ENCODE assay signal across 12 mouse cellular contexts in genomic region chr5:145030476-145030875, GRCm38 (mm10). TPM values are rescaled to one million over a fixed set of nuclear protein-coding genes. Genes with fewer than 3 reads are reported as not detected.
DNase-seq lines count a peak whose midpoint lies in the region; TF ChIP-seq lines count a peak whose summit lies in the region.
"Not testable (repeated sequence)": the region's sequence is repeated elsewhere in the genome, so short reads cannot be mapped to it uniquely, and the experiment has no call there.
"Had no signal": no experiment of that assay in that cellular context is flagged by ENCODE, and none has a peak within 500 bp of the region (broad histone marks: within the 10 kb centered on the region; RNA-seq: fewer than 3 reads in every experiment).

No protein-coding gene starts in this region.

- H3K27me3 ChIP-seq in testis, adult 2 months (ENCODE audit: control insufficient read depth, insufficient read depth, low read length), result not testable (repeated sequence)

- H3K27ac ChIP-seq in testis, adult 2 months (ENCODE audit: control insufficient read depth, insufficient read depth, low read depth, low read length), result not testable (repeated sequence)

- H3K4me1 ChIP-seq in testis, adult 2 months (ENCODE audit: control insufficient read depth, insufficient read depth, low read length), result not testable (repeated sequence)

- TF ChIP-seq CTCF in testis, adult 2 months (IDR thresholded peaks at IDR 0.05; ENCODE audit: control insufficient read depth, insufficient read depth, insufficient replicate concordance, low read depth, low read length), result not testable (repeated sequence)

- not testable (repeated sequence) for H3K36me3 ChIP-seq in testis, adult 2 months (ENCODE audit: control insufficient read depth, insufficient read depth, low read length)

- TF ChIP-seq POLR2A in testis, adult 2 months (IDR thresholded peaks at IDR 0.05; ENCODE audit: control insufficient read depth, low read depth, low read length), result not testable (repeated sequence)

- peak; percentile 61 for DNase-seq in 3T3-L1 (ENCODE audit: low read depth, low spot score)
- DNase-seq in NIH3T3 (ENCODE audit: low read depth), result peak; percentile 55
- DNase-seq in heart, adult 11 months, result peak; percentile 37

- H3K4me3 ChIP-seq in testis, adult 2 months (ENCODE audit: control insufficient read depth, low read depth, low read length), result peak overlapping the region; percentile 82

RNA-seq across cellular contexts. Expression of gene Gm4871, which starts 2.1 kb away (rescaled TPM):
- polyA plus RNA-seq in testis, adult 2 months (2012; rRNA removed), result 90.9 and 99.6 TPM in 2 replicates
- polyA plus RNA-seq: activated CD4-positive, CD25-positive, alpha-beta regulatory T cell, adult 4 months; adrenal gland, adult 2 months; brain, embryonic 14.5 days; C2C12; CD4-positive, CD25-positive, alpha-beta regulatory T cell, adult 4 months; cerebellum, adult 2 months; G1E; Patski had no signal

RNA-seq across cellular contexts. Expression of gene 1700018F24Rik, which starts 12.3 kb away (rescaled TPM):
- polyA plus RNA-seq in testis, adult 2 months (2012; rRNA removed), result 130 and 143 TPM in 2 replicates
- polyA plus RNA-seq: activated CD4-positive, CD25-positive, alpha-beta regulatory T cell, adult 4 months; adrenal gland, adult 2 months; brain, embryonic 14.5 days; C2C12; CD4-positive, CD25-positive, alpha-beta regulatory T cell, adult 4 months; cerebellum, adult 2 months; G1E; Patski had no signal

RNA-seq across cellular contexts. Expression of gene Arpc1a, which starts 53.2 kb away (rescaled TPM):
- polyA plus RNA-seq in testis, adult 2 months (2012; rRNA removed), result 147 and 153 TPM in 2 replicates

RNA-seq across cellular contexts. Expression of gene Kpna7, which starts 53.4 kb away (rescaled TPM):
- polyA plus RNA-seq in testis, adult 2 months (2012; rRNA removed), result 4.0 and 4.4 TPM in 2 replicates
- polyA plus RNA-seq: activated CD4-positive, CD25-positive, alpha-beta regulatory T cell, adult 4 months; adrenal gland, adult 2 months; brain, embryonic 14.5 days; C2C12; CD4-positive, CD25-positive, alpha-beta regulatory T cell, adult 4 months; cerebellum, adult 2 months; G1E had no signal
